Mouse (Mus musculus): Measurements from ENCODE around the gene Nfic.

DNA sequence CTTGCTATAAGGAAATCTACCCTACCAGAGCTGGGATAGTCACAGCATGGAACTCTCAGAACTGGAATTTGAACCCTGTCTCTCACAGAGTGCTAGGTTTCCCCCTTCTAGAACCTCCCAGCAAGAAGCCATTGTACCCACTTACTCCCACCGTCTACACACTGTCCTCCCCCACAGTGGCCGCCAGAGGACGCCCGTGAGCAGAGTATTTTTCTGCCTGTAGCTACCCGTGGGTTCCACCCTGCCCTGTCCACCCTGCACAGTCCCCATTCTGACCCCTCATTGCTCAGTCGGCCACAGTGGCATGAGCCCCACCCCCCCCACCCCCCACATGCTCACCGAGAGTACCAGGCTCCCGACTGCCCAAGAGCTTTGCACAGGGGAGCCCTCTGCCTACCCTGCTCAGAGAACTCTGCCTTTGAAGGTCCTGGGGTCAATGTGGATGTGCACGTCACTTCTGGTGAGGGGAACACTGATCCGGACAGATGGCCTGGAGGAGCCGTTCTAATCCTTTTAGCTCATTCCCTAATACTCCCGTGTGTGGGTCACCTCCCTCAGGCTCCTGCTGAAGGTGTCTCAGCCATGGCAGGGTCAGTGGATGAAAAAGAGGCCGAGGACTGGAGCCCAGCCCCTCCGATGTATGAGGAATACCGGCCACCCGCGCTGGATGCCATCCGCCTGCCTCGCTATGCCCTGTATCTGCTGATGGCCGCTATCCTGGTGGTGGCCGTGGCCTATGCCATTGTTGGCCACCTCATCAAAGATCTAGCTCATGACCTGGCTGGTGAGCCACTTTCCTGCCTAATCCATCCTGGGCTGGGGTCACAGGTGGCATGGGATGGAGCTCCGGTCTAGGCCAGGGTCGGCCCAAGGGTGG, 65.4 kb downstream of the Nfic start:
- TF ChIP-seq POLR2A (IDR thresholded peaks at IDR 0.05; ENCODE audit: low read depth, low read length) (no peak), CTCF (IDR thresholded peaks at IDR 0.05; ENCODE audit: extremely low read depth, insufficient read length, insufficient replicate concordance, low read depth, low read length) (peak; percentile 98)
